Mouse (Mus musculus) olfactory bulb, adult 2 months (tissue): ENCODE measurements around the gene Defb29.
A peak's percentile ranks its signal among the peaks of the same experiment; 100 is the strongest.

Experiments used
- CTCF ChIP-seq: fragments of 200-500 bp; IDR thresholded peaks from 2 replicates; pipeline ENCODE4 v1.5.1; 2012; ENCODE audit warnings: low read depth, mild to moderate bottlenecking, low read length, moderate library complexity; ENCODE audit not compliant: insufficient read depth
- POLR2A ChIP-seq: fragments of 200-500 bp; IDR thresholded peaks from 2 replicates; pipeline ENCODE4 v1.6.1; 2012; ENCODE audit warnings: mild to moderate bottlenecking, low read depth, low read length, moderate library complexity; ENCODE audit not compliant: insufficient read depth

DNA sequence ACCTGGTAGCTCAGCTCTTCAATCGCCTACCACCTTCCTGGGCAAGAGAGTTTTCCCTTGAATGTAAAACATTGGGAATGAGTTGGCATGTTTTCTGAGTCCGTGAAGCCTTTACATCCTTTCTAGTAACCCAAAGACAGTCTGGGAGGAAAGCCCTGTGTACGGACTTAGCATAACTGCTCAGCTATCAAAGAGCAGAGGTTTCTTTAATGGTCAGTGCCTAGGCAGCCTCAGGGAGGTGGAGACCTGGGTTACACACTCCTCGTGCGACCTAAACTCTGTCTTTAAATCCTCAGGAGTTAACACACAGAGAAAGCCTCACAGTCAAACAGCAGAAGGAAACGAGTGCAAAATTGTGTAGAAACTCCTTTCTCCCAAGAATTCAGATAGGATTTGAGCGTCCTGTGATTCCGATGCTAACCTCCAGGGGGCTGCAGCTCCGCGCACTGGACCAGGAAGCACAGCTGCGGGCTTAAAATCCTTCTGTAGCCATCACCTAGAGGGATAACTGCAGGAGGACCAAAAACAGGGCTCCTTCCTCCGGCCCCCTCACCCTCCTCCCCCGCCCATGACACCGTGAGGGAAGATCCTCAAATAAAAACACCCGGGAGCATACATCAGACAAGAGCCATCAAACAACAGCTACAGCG lies 14.0 kb upstream of the Defb29 start:
- TF ChIP-seq CTCF (peak; percentile 84), POLR2A (no peak)
